Mouse (Mus musculus): Measurements from ENCODE around the gene Ash1l.

DNA sequence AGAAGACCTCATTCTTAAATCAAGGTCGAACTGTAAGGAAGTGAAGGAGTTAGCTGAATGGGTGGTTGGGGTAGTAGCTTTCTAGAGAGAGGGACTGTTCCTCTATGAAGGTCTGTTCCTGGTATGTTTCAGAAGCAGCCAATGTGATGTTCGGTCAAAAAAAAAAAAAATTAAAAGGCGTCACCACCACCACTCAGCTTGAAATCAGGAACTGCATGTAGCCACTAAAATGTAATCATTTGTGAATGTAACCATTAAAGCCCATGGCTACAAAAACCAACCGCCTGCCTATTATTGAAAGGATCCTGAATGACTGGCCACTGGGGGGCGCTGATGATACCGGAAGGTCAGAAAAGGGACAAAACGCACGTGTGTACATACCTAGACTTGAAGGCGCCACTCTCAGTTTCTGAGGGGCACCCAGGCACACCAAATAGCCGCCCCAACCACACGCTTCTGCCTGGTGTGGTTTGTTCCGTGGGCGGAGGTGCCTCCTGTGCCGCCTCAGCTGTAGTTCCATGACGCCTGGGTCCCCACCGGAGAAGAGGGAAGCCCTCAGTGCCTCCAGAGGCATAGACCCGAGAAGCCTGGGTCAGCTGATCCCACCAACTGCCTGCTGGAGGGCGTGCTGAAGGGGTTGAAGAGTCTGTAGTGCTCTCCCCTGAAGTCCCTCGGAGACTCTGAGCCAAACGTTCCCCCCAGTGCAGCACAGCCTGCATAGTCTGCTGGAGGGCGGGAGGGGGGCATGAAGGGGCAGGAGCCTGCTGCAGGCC, 137.1 kb downstream of the Ash1l start:
- TF ChIP-seq POLR2A (IDR thresholded peaks at IDR 0.05; ENCODE audit: extremely low read depth, insufficient read depth, low read length) = no peak
- peak; percentile 49 for TF ChIP-seq CTCF (IDR thresholded peaks at IDR 0.05; ENCODE audit: low read depth, low read length)

All from liver, adult 2 months (tissue).